Mouse (Mus musculus): ENCODE data around the gene Itga5. TPM values are rescaled to one million over a fixed set of nuclear protein-coding genes. Genes with fewer than 3 reads are reported as not detected.
"Not testable (repeated sequence)": the region's sequence is repeated elsewhere in the genome, so short reads cannot be mapped to it uniquely, and the experiment has no call there.

Gene Itga5
- 1 to 10 TPM; 2.8 to 4.3 TPM for total RNA-seq (2021)

- DNase-seq (ENCODE audit: low spot score in 2 of 2) = no peak
- intact Hi-C loops (cut with DNase I) = no loop called here
Observed at GRCm38 (mm10) chr15:103366376-103367149, at the start of gene Itga5. Gene Itga5 (minus strand): TSS chr15:103366763.

- intact Hi-C loops (cut with DNase I); DNase-seq (ENCODE audit: low spot score in 2 of 2): not testable (repeated sequence)
Observed at GRCm38 (mm10) chr15:103405586-103405985, 39.0 kb upstream of the Itga5 start.

GRCm38 (mm10) chr15:103401361-103401760 lies 34.8 kb upstream of the Itga5 start:
- DNase-seq (ENCODE audit: low spot score in 2 of 2) = no peak
- intact Hi-C loops (cut with DNase I) = no loop called here

- intact Hi-C loops (cut with DNase I) = no loop called here
- no peak for DNase-seq (ENCODE audit: low spot score in 2 of 2)
Observed at GRCm38 (mm10) chr15:103393577-103393976, 27.0 kb upstream of the Itga5 start.

GRCm38 (mm10) chr15:103388556-103389145 lies 22.1 kb upstream of the Itga5 start:
- DNase-seq (ENCODE audit: low spot score in 2 of 2) = no peak
- intact Hi-C loops (cut with DNase I) = loop anchor here (2.0 kb wide), 1 partner anchor 42 kb away; no protein-coding TSS in a partner anchor

- intact Hi-C loops (cut with DNase I) = no loop called here
- DNase-seq (ENCODE audit: low spot score in 2 of 2) = no peak
Observed at GRCm38 (mm10) chr15:103383771-103384488, 17.4 kb upstream of the Itga5 start.

- no peak for DNase-seq (ENCODE audit: low spot score in 2 of 2)
- intact Hi-C loops (cut with DNase I) = no loop called here
Observed at GRCm38 (mm10) chr15:103382795-103383406, 16.3 kb upstream of the Itga5 start.

- intact Hi-C loops (cut with DNase I) = no loop called here
- DNase-seq (ENCODE audit: low spot score in 2 of 2) = no peak
Observed at GRCm38 (mm10) chr15:103382075-103382474, 15.5 kb upstream of the Itga5 start.

GRCm38 (mm10) chr15:103378665-103379356 lies 12.2 kb upstream of the Itga5 start:
- intact Hi-C loops (cut with DNase I) = no loop called here
- no peak for DNase-seq (ENCODE audit: low spot score in 2 of 2)

- intact Hi-C loops (cut with DNase I) = no loop called here
- DNase-seq (ENCODE audit: low spot score in 2 of 2) = no peak
Observed at GRCm38 (mm10) chr15:103377752-103378664, 11.4 kb upstream of the Itga5 start.

- DNase-seq (ENCODE audit: low spot score in 2 of 2) = no peak
- intact Hi-C loops (cut with DNase I) = no loop called here
Observed at GRCm38 (mm10) chr15:103376837-103377269, 10.3 kb upstream of the Itga5 start.

GRCm38 (mm10) chr15:103375112-103375800 lies 8.7 kb upstream of the Itga5 start:
- intact Hi-C loops (cut with DNase I) = no loop called here
- no peak for DNase-seq (ENCODE audit: low spot score in 2 of 2)

GRCm38 (mm10) chr15:103372461-103372860 lies 5.9 kb upstream of the Itga5 start:
- intact Hi-C loops (cut with DNase I) = no loop called here
- no peak for DNase-seq (ENCODE audit: low spot score in 2 of 2)

GRCm38 (mm10) chr15:103371741-103372140 lies 5.2 kb upstream of the Itga5 start:
- no peak for DNase-seq (ENCODE audit: low spot score in 2 of 2)

GRCm38 (mm10) chr15:103371208-103371607 lies 4.6 kb upstream of the Itga5 start:
- no peak for DNase-seq (ENCODE audit: low spot score in 2 of 2)
- intact Hi-C loops (cut with DNase I) = no loop called here

More at GRCm38 (mm10) chr15:103371741-103372140, 5.2 kb upstream of the Itga5 start:
- intact Hi-C loops (cut with DNase I) = no loop called here

- intact Hi-C loops (cut with DNase I) = no loop called here
- DNase-seq (ENCODE audit: low spot score in 2 of 2) = no peak
Observed at GRCm38 (mm10) chr15:103370462-103370861, 3.9 kb upstream of the Itga5 start.

GRCm38 (mm10) chr15:103369123-103369522 lies 2.6 kb upstream of the Itga5 start:
- intact Hi-C loops (cut with DNase I) = no loop called here
- no peak for DNase-seq (ENCODE audit: low spot score in 2 of 2)
